In the genomic region with DNA sequence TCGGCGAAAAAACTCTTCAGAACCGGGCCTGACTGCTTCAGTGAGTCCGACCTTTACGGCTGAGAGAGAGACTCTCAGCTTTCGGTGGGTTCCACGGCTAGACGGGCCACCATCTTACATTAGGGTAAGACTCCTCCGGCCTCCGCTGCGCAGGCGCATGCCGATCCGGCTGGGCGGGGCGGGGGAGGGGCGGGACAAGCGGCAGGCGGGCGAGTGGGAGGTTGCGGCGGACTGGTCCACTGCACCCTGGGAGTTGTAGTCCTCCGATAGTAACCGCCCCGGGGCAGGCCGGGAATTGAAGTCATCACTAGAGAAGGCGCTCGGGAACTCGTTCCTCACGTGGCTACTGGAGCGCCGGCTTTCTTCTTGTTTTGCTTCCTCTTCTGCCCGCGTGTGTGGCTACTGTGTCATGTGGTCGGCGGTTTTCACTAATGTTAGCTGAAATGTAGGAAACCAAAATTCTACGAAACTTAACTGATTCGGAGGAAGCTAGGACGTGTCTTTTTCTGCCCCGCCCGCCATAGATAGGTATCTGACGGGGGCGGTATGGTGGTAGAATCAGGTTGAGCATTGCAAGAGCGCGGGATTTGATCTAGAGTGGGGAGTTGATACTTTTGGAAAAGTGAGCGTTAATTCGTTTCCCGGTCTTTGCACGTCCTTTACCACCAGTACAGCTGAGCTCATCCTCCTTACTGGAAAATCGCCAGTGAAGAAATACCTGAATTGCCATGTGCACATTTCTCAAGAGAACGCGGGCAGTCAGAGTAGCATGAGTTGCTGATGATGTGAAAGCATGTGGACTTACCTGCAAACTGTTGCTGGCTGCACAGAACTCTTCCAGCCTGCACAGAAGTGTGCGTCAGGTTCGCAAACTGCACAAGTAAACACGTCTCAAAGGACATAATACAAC, we compare ENCODE assay signal across 8 mouse cellular contexts. TPM values are rescaled to one million over a fixed set of nuclear protein-coding genes. Genes with fewer than 3 reads are reported as not detected.
DNase-seq lines count a peak whose midpoint lies in the region; ATAC-seq lines count a peak whose summit lies in the region.

Gene Cnot4, minus strand, starts transcription at position 146 of the 910 bp plus-strand sequence.

- H3K4me1 ChIP-seq in lung, embryonic 16.5 days (replicated peaks; ENCODE audit: control insufficient read depth, insufficient read depth, low read length) = peaks cover 8% of the 10 kb centered on the region

- under 1% methylated on average over 50 of the region's 55 CpGs for WGBS in lung, embryonic 16.5 days

- peak within 1 kb of the TSS; percentile 85 for H3K27ac ChIP-seq in lung, embryonic 16.5 days (ENCODE audit: low read length)

- no peaks in the 10 kb centered on the region for H3K36me3 ChIP-seq in lung, embryonic 16.5 days (ENCODE audit: control insufficient read depth, insufficient read depth, low read length)

- H3K9me3 ChIP-seq in lung, embryonic 16.5 days (ENCODE audit: control insufficient read depth, low read length) = no peaks in the 10 kb centered on the region

- H3K4me2 ChIP-seq in lung, embryonic 16.5 days (ENCODE audit: low read depth, low read length) = peak within 1 kb of the TSS; percentile 92

- H3K4me3 ChIP-seq in lung, embryonic 16.5 days (ENCODE audit: low read length) = peak within 1 kb of the TSS; percentile 84

- DNase-seq in MEL-GATA-1-ER (ENCODE audit: extremely low read depth, low read depth) = peak; percentile 95
- peak; percentile 98 for DNase-seq in cerebellum, adult 8-10 months
- DNase-seq in forelimb bud, embryonic 11.5 days (ENCODE audit: low read depth, low spot score) = peak; percentile 95
- DNase-seq in layer of hippocampus, adult 9-10 months (ENCODE audit: low spot score) = peak; percentile 96
- peak; percentile 96 for DNase-seq in ovary, postnatal 10 days (ENCODE audit: low spot score)
- DNase-seq in thymus, postnatal 10 days (ENCODE audit: low spot score in 2 of 2) = peak; percentile 98 to 99

- ATAC-seq in hematopoietic stem cell, adult 5-6 weeks (replicated peaks in 1 of 2; ENCODE audit: insufficient read depth in 1 of 2, low FRiP score in 2 of 2, low TSS enrichment in 1 of 2, low read depth in 1 of 2, poor library complexity in 2 of 2, severe bottlenecking in 2 of 2) = peak; percentile 98 to 99
- ATAC-seq in lung, embryonic 16.5 days (ENCODE audit: low read depth) = peak; percentile 99

- H3K9ac ChIP-seq in lung, embryonic 16.5 days (ENCODE audit: low read length) = peak within 1 kb of the TSS; percentile 86

- no peaks in the 10 kb centered on the region for H3K27me3 ChIP-seq in lung, embryonic 16.5 days (ENCODE audit: control insufficient read depth, insufficient read depth, low read depth, low read length)

RNA-seq across cellular contexts. Expression of gene Cnot4, which starts in this region (rescaled TPM):
- 31.8 and 38.9 TPM in 2 replicates for total RNA-seq in hematopoietic stem cell, adult 5-6 weeks (2017)
- polyA plus RNA-seq in lung, embryonic 16.5 days (2015; fragmentation: Nextera tagmentation; extraction: Ambion mirVana) = 28.1 and 28.7 TPM in 2 replicates

Comparison
In these comparisons a context has a peak if more than half of its experiments do, and no peak if none do; other contexts are left out.
1. Peak in every context shown above with its lines: DNase-seq, ATAC-seq, H3K4me3 ChIP-seq and H3K27ac ChIP-seq.